Mouse (Mus musculus) 3T3-L1 (cell line): ENCODE data around the gene Dnah2.
A peak's percentile ranks its signal among the peaks of the same experiment; 100 is the strongest.

Source experiments
- DNase-seq: peaks from one replicate; pipeline ENCODE4 v3.0.0-alpha.2; 2015; ENCODE audit warnings: low read depth, low spot score

Gene Dnah2

GRCm38 (mm10) chr11:69471491-69471890 lies 77.4 kb downstream of the Dnah2 start:
- DNase-seq: peak; percentile 16

DNA sequence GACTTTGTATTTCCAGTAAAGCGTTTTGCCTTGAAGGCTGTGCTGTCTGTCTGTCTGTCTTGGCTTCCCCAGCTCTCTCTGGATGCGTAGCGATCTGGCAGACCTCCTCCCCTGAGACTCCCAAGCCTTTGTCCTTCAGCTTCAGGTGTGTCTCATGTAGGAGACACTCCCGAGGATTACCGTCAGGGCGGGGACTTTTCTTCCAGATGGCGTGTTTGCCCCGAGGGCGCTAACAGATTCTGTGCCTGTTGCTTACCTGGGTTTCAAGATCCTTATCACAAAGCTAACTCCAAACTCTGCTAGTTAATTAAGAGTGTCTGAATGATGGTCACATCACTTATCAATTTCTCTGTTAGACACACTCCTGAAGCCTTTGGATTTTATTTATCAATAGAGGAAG lies 79.6 kb downstream of the Dnah2 start:
- DNase-seq: no peak

DNA sequence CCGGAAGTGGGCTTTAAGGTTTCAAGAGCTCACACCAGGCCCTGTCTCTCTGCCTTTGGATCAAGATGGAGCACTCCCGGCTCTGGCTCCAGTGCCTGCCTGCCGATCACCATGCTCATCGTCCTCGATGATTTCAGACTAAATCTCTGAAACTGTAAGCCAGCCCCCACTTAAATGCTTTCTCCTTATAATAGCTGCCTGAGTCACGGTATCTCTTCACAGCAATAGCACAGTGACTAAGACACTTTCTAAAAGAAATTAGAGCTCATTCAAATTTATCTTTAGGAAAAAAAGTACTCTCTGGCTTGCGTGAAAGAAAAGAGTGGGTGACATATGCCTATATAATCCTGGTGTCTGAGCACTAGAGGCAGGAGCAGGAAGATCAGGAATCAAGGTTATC lies 84.9 kb downstream of the Dnah2 start:
- DNase-seq: no peak

- no peak for DNase-seq
These were observed 87.3 kb downstream of the Dnah2 start for GRCm38 (mm10) chr11:69461568-69461967.

DNA sequence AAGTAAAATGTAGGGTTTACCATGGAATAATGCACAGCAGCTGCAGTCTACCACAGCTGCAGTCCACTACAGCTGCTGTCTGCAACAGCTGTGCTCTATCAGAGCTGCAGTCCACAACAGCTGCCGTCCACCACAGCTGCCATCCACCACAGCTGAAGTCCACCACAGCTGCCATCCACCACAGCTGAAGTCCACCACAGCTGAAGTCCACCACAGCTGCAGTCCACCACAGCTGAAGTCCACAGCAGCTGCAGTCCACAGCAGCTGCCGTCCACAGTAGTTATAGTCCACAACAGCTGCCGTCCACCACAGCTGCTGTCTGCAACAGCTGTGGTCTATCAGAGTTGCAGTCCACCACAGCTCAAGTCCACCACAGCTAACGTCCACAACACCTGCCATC lies 89.0 kb downstream of the Dnah2 start:
- no peak for DNase-seq

DNA sequence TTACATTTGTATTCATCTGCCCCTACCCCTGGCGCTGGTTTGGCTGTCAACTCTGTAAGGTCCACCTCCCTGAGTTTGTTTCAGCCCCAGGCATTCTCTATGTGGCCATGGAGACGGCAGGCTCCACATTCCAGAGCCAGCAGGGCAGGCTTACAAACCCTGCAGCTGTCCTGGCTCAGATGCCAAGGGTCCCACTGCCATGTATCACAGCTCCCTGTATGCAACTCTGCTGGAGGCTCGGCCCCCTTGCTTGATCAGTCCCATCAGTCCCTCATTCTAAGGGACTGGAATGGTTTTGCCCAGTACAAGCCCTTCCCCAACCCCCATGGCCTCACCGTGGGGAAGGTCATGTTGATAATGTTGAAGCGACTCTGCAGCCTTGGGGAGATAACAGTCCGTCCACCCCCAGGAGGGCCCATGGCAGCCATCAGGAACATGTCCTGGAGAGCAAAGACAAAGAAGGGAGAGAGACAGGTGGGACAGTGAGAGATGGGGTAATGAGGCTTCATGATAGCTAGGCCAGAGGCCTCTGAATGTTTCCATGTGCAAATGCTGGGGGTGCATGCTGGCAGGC lies 91.8 kb downstream of the Dnah2 start:
- DNase-seq: no peak

DNA sequence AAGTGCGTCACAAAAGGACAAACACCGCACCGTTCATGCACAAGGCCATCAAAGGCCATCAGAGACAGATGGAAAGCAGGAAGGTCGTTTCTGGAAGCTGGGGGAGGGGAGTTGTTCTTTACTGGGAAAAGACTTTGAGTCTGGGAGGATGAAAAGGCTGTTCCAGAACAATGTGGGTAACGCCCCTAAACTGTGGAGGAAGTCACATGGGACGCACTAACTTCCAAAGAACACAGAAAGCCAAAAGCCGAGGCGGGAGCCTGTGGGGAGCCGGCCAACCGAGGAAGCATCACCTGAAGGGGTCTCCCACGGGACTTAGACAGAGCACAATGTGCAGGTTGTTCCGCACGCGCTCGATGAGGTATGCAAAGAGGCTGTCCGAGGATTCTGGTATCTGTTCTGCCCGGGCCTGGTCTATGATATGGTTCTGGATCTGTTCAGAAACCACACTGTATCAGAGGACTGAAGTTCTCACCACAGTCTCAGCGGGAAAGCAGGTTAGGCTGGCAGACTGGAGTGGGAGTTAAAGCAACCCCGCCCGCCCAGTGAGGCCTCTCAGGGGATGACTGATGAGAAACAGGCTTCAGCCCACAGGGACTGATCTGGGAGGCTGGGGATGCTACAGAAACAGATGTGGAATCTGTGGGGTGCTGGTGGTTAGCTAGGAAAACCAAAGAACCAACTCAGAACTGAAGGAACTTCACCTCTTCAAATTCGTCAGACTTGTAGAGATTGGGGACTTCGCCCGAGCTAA lies 96.6 kb downstream of the Dnah2 start:
- DNase-seq: no peak

GRCm38 (mm10) chr11:69447299-69447698 lies 101.6 kb downstream of the Dnah2 start:
- no peak for DNase-seq

DNA sequence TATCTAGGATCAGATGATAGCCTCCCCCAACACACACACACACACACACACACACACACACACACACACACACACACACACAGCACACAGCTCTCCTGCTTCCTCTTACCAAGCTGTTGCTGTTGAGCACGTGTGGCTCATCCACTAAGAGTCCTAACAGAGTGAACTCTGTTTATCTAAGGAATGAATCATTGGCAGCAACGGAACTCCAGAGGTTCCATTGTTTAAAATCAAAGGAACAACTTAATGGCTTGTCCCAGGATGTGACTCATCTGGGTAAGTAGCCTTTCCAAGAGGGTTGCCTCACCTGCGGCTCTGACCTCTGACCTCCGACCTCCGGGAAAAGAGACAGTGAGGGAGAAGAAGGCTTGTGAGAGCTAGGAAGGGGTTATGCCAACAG lies 105.6 kb downstream of the Dnah2 start:
- DNase-seq: peak; percentile 89

GRCm38 (mm10) chr11:69437291-69437690 lies 111.6 kb downstream of the Dnah2 start:
- DNase-seq: no peak

GRCm38 (mm10) chr11:69433189-69433588 lies 115.7 kb downstream of the Dnah2 start:
- no peak for DNase-seq

GRCm38 (mm10) chr11:69432640-69432982 lies 116.3 kb downstream of the Dnah2 start:
- no peak for DNase-seq

GRCm38 (mm10) chr11:69431829-69432639 lies 116.9 kb downstream of the Dnah2 start:
- DNase-seq: peak; percentile 88

- DNase-seq: no peak
These were observed 118.3 kb downstream of the Dnah2 start for GRCm38 (mm10) chr11:69430631-69431030.

- no peak for DNase-seq
These were observed 119.6 kb downstream of the Dnah2 start for GRCm38 (mm10) chr11:69429313-69429712.

GRCm38 (mm10) chr11:69428751-69429150 lies 120.2 kb downstream of the Dnah2 start:
- DNase-seq: peak; percentile 39

GRCm38 (mm10) chr11:69426246-69426645 lies 122.7 kb downstream of the Dnah2 start:
- no peak for DNase-seq

DNA sequence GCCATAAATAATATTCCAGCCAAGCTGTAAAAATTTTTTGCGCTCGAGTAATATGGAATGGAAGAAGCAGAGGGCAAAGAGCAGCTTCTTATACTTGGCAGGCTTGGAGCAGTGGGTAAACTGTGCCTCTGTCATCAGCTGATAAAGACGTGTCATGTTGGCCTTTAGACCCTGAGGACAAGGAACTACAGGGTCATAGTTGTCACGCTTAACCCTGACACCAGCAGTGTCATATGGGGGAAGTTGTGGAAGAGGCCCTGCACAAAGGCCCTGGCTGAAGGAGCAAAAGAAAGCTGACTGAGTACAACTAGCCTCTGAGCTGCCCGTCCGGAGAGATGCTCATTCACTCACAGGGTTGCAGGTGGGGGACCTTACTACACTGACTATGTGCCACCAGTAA lies 125.0 kb downstream of the Dnah2 start:
- no peak for DNase-seq

GRCm38 (mm10) chr11:69422842-69423241 lies 126.1 kb downstream of the Dnah2 start:
- no peak for DNase-seq

- no peak for DNase-seq
These were observed 127.6 kb downstream of the Dnah2 start for GRCm38 (mm10) chr11:69421131-69421977.

GRCm38 (mm10) chr11:69420554-69421000 lies 128.3 kb downstream of the Dnah2 start:
- no peak for DNase-seq
